Mouse (Mus musculus): ENCODE measurements around the gene Sass6.
"Not testable (repeated sequence)": the region's sequence is repeated elsewhere in the genome, so short reads cannot be mapped to it uniquely, and the experiment has no call there.

The Sass6 gene

DNA sequence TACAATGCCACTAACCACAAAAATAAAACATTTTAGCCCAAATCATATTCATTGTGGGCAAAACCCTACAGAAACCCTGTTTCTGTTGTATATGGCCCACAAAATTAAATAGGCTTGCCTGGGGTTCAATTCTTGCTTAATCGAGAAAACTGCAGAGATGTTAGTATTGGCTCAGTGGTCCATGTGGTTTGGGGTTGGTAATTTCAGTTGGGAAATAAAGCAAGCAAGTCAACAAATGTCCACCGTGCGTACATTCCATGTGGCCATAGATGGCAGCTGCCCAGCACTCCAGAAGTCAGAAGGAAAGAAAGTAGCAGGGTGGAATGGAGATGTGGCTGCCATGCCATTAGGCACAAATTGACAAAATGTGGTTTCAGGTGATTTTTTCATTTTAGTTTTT lies 38.2 kb downstream of the Sass6 start:
- DNase-seq (ENCODE audit: low spot score), result no peak

DNA sequence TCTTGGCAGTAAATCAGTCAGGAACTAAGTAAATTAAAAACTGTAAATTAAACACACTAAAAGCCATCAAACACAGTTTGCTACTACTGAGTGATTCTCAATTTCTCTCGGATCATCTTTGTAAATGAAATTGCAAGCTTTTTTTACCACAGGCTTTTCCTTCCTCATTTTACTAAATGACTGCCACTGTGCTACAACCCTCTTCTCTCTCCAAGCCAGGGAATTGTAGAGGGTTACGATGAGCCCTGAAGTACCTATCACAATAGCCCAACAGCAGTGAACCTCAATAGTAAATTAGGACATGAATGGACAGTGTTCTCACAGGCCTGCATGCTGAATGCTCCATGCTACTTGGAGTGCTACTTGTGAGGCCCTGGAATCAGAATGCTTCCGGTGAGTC lies 39.3 kb downstream of the Sass6 start:
- no peak for DNase-seq (ENCODE audit: low spot score)

DNA sequence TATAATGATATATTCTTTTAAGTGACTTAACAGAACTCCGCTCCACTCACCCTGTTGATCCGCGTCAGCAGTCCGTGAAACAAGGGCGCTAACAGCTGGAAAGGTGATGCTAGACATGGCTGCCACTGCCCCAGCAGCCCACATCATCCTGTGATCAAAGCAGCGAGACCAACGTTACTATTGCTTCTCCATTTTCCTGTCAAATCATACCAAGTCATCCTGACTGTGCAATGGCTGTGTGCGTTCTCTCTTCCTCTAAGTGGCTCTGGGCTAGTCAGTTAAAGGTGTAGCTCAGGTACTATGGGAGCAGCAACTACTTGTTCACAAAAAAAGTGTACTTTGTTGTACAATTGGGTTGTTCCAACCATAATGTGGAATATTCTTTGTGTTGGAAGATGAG lies 40.1 kb downstream of the Sass6 start:
- DNase-seq (ENCODE audit: low spot score), result no peak

DNA sequence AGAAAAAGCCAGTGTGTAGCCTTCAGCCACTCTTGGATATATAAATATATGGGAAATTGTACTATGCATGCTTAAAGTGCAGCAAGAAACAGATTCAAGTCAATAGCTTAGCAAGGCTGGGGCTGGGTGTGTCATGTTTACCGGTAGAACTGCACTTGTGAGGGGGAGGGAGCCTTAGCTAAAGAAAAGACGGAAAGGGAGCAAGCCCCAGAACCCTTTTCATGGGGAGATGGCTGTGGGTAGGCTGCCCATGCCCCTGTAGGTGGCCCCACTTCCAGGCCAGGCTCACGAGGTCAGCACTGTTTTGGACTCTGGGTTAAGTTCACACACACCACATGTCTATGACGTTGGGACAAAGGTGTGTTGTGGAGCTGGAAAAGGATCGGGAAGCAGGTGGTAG lies 41.0 kb downstream of the Sass6 start:
- no peak for DNase-seq (ENCODE audit: low spot score)

- no peak for DNase-seq (ENCODE audit: low spot score)
Measured at GRCm38 (mm10) chr3:116637693-116638476, 43.1 kb downstream of the Sass6 start.

DNA sequence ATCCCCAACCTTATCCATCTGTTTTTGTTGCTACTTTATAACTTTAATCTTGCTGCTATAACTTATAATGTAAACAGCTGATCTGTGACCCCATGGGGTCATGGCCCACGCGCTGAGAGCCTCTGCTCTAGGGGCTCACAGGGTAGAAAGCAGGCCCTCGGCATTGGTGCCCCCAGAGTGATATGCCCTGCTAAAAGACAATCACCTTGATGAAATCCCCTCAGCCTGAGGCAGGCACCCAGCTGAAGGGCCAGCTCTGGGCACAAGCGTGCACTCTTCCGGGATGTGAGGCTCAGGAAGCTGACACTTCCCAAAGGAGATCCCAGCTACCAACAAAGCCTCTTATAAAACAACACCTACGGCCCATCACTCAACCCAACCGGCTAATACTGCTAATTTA lies 43.8 kb downstream of the Sass6 start:
- DNase-seq (ENCODE audit: low spot score), result no peak

DNA sequence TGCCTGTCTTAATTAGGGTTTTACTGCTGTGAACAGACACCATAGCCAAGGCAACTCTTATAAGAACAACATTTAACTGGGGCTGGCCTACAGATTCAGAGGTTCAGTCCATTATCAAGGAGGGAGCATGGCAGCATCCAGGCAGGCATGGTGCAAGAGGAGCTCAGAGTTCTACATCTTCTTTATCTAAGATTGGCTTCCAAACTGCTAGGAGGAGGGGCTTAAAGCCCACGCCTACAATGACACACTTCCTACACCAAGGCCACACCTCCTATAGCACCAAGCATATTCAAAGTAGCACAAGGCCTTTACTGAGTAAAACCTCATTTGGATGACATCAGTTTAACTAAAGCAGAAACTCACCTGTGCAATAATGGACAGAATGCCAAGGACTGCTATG lies 45.2 kb downstream of the Sass6 start:
- no peak for DNase-seq (ENCODE audit: low spot score)

DNA sequence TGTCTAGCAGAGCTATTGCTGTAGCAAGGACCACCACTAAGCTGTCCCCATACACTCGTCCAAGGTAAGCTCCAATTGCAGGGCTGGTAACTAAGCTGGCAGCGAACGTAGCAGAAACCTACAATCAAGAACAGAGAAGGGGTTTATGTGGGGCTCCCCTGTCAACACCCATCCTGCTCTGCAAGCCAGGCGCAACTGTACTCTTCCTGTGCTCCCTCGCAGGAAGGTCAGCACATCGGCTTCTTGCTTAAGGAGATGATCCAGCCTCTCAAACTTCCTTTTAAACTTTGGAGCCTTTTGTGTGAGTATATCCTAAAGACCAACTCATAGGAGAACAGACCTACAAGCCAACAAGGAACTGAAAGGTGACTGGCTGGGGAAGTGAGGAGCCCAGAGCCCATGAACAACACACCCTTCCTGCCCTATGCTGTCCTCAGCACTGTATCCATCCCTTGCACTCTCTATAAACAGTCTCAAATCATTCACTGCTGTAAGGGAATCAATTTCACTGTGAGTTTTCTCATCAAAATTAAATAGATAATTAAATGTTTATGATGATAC lies 47.1 kb downstream of the Sass6 start:
- no peak for DNase-seq (ENCODE audit: low spot score)

GRCm38 (mm10) chr3:116642373-116642772 lies 47.6 kb downstream of the Sass6 start:
- DNase-seq (ENCODE audit: low spot score), result no peak

- no peak for DNase-seq (ENCODE audit: low spot score)
Measured at GRCm38 (mm10) chr3:116646387-116646786, 51.6 kb downstream of the Sass6 start.

- DNase-seq (ENCODE audit: low spot score), result no peak
Measured at GRCm38 (mm10) chr3:116648805-116649204, 54.0 kb downstream of the Sass6 start.

GRCm38 (mm10) chr3:116650698-116651097 lies 55.9 kb downstream of the Sass6 start:
- no peak for DNase-seq (ENCODE audit: low spot score)

DNA sequence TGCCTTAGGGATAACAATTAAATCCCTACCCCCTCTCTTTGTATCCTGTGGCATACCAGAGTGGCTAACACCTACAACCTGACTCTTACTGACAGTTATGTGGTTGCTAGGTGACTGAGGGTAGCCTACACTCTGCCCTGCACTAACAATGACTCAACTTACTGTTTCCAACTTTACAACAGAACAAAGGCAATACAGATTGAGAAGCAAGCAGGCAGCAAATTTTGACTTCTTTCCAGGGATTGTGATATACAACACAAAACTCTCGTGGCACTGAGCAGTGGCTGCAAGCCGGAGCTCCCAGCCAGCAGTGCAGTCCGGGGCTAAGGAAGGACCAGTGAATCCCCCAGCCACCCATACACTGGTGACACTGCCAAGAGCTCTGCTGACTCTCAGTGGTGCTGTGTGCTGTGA lies 57.3 kb downstream of the Sass6 start:
- DNase-seq (ENCODE audit: low spot score), result no peak

DNA sequence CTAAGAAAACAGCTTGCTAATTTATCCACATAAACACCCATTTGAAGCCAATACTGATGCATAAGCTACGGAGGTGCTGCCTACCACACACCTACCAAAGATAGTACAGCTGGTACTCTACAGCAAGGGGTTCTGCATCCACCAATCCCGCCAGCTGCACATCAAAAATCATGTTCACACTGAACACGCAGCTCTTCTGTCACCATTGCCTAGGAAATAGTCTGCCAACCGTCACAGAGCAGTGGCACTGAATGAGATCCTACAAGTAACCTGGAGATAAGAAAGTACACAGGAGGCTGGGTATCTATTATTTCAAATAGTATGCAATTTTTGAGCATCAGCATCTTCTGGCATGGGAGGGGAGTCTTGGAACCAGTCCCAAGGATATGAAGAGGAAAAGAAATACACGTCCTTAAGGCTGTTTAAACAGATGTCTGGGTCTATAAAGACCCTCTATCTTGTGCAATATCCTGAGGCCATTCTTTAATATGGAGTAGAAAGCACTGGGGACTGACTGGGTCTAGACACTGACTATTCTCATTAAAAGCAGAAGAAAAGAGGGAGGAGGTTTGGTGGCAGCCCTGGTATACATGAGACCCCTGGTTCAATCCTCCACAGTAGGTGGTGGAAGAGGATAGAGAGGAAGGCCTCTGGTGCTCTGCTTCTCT lies 58.6 kb downstream of the Sass6 start:
- DNase-seq (ENCODE audit: low spot score), result no peak

DNA sequence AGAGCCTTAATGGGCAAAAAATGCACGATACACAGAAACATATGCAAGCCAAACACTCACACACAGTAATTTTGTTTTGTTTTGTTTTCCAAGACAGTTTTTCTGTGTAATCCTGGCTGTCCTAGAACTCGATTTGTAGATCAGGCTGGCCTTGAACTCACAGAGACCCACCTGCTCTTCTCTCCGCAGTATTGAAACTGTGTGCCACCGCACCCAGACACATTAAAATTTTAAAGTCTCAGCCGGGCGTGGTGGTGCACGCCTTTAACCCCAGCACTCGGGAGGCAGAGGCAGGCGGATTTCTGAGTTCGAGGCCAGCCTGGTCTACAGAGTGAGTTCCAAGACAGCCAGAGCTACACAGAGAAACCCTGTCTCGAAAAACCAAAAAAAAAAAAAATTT lies 59.3 kb downstream of the Sass6 start:
- not testable (repeated sequence) for DNase-seq (ENCODE audit: low spot score)

DNA sequence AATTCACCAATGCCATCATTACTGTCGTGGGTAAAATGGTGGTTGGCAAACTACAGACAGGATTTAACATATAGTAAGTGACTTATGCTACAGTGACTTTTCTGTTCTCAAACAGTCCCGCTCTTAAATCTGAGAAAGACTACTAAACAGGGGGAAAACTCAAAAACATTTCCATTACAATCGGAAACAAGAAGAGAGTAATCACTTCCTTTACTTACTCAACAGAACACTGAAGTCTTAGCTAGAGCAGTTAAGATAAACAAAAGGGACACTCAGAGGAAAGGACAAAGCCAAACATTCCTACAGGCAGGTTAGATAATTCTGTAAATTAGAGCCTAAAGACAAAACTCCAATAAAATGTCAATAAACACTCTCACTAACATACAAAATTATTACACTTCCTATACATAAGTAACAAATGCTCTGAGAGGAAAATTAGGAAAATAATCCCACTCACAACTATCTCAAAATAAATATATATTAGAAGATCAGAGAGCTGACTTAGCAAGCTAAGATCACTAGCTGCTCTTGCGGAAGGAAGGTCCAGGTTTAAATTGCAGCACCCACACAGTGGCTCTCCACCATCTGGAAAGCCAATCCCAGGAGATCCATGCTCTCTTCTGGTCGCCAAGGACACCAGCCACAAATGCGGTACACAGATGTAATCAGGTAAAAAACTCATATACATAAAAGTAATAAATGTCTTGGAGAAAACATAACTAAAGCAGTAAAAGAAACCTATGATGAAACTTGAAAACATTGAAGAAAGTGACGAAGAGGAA lies 61.6 kb downstream of the Sass6 start:
- DNase-seq (ENCODE audit: low spot score), result no peak

- no peak for DNase-seq (ENCODE audit: low spot score)
Measured at GRCm38 (mm10) chr3:116658928-116659565, 64.3 kb downstream of the Sass6 start.

DNA sequence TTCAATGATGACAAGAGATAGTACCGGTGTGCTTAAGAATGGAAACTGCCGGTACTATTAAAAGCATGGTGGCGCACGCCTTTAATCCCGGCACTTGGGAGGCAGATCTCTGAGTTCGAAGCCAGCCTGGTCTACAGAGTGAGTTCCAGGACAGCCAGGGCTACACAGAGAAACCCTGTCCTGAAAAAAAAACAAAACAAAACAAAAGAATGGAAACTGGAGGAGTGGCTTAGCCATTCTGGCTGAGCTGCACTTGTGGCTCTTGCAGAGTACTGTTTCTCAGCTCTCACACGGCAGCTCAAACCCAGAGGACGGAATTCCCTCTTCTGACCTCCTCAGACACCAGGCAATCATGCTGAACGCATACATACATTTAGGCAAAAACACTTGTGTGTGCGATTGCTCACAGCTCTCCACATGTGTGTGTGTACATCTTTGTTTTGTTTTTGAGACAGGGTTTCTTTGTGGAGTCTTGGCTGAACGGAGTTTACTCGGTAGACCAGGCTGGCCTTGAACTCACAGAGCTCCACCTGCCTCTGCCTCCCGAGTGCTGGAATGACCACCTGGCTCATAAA lies 65.2 kb downstream of the Sass6 start:
- no peak for DNase-seq (ENCODE audit: low spot score)

GRCm38 (mm10) chr3:116661288-116661869 lies 66.6 kb downstream of the Sass6 start:
- no peak for DNase-seq (ENCODE audit: low spot score)

- DNase-seq (ENCODE audit: low spot score), result no peak
Measured at GRCm38 (mm10) chr3:116661870-116662414, 67.2 kb downstream of the Sass6 start.

- DNase-seq (ENCODE audit: low spot score), result peak; percentile 96
Measured at GRCm38 (mm10) chr3:116662463-116662863, 67.7 kb downstream of the Sass6 start, which contains the start of gene Mfsd14a. Mfsd14a (minus strand) TSS chr3:116662677.

Data from yolk sac, embryonic 10.5 days (tissue).